Mouse (Mus musculus): ENCODE measurements at regions not wholly inside any gene's neighbourhood (a gene's known extent, or its start where the extent isn't known, plus 50 kb on each side); places are given as distances from the start of the nearest gene placed in this dataset.

GRCm38 (mm10) chr13:101127808-101128207 is 294.6 kb upstream of the Slc30a5 start:
- no peak for TF ChIP-seq CTCF (IDR thresholded peaks at IDR 0.05; ENCODE audit: low read depth)
- TF ChIP-seq EP300 (IDR thresholded peaks at IDR 0.05; ENCODE audit: low read depth), result no peak

Data from liver, embryonic 14.5 days (tissue).